Mouse (Mus musculus) heart, adult 2 months (tissue): Measurements from ENCODE around the gene Herc1. TPM values are rescaled to one million over a fixed set of nuclear protein-coding genes. Genes with fewer than 3 reads are reported as not detected.

Source experiments
- DNase-seq, 2 experiments: peaks; one replicate each; pipeline ENCODE4 v3.0.0; 2021
- H3K27ac ChIP-seq: fragments of 200-600 bp; 2 replicates; pipeline ENCODE4 v1.8.1; 2022
- H3K27me3 ChIP-seq: fragments of 200-500 bp; 2 replicates; pipeline ENCODE4 v1.6.1; 2012; ENCODE audit warnings: mild to moderate bottlenecking, low read length, inconsistent platforms, mixed read lengths; ENCODE audit not compliant: control insufficient read depth, insufficient read depth
- H3K36me3 ChIP-seq: fragments of 200-500 bp; 2 replicates; pipeline ENCODE4 v1.6.1; 2012; ENCODE audit warnings: low read length, inconsistent platforms; ENCODE audit not compliant: control insufficient read depth, insufficient read depth
- H3K4me1 ChIP-seq: fragments of 200-500 bp; 2 replicates; pipeline ENCODE4 v1.6.1; 2011; ENCODE audit warnings: low read length; ENCODE audit not compliant: control insufficient read depth, insufficient read depth
- H3K4me3 ChIP-seq: fragments of 200-600 bp; 2 replicates; pipeline ENCODE4 v1.8.1; 2022
- H3K79me2 ChIP-seq: fragments of 200-500 bp; replicated peaks from 2 replicates; pipeline ENCODE4 v1.6.1; 2012; ENCODE audit warnings: mild to moderate bottlenecking, inconsistent platforms, low read length, moderate library complexity, mixed read lengths; ENCODE audit not compliant: control insufficient read depth, insufficient read depth
- H3K9ac ChIP-seq: fragments of 200-500 bp; 2 replicates; pipeline ENCODE4 v1.6.1; 2012; ENCODE audit warnings: low read depth, mild to moderate bottlenecking, control low read depth, inconsistent platforms, low read length, mixed read lengths
- CTCF ChIP-seq: fragments of 200-600 bp; IDR thresholded peaks from 2 replicates; pipeline ENCODE4 v1.8.1; 2022; ENCODE audit warnings: antibody characterized with exemption, mild to moderate bottlenecking, moderate library complexity
- EP300 ChIP-seq: fragments of 200-500 bp; IDR thresholded peaks from 2 replicates; pipeline ENCODE4 v1.6.1; 2011; ENCODE audit warnings: low read depth, low read length, control low read depth; ENCODE audit not compliant: insufficient read depth
- POLR2A ChIP-seq: fragments of 200-500 bp; IDR thresholded peaks from 2 replicates; pipeline ENCODE4 v1.6.1; 2011; ENCODE audit warnings: mild to moderate bottlenecking, low read depth, low read length, control low read depth; ENCODE audit not compliant: insufficient read depth
- WGBS: fragments of 180-500 bp; shearing (Covaris S2); methylation state at CpG from one replicate; pipeline ENCODE4 v1.1.7; 2018; 5-methylcytosine and 5-hydroxymethylcytosine counted together
- intact Hi-C: fragments of 180-260 bp; cut with DNase I; formaldehyde crosslinking; loops from one replicate; pipeline ENCODE4 v1.15.1; 2025
- polyA plus RNA-seq: library from polyadenylated mRNA; depleted of rRNA; stranded (reverse); fragments of >200 nt; gene quantifications from 2 replicates; pipeline ENCODE4 v1.2.3, GENCODE M21; 2012
- total RNA-seq, 2 experiments: library from RNA; stranded (reverse); gene quantifications; 2 replicates each; pipeline ENCODE4 v1.2.3; 2021

The Herc1 gene
- total and polyA plus RNA-seq, 3 experiments = 11.0 to 35.4 (median 31.4) TPM

DNA sequence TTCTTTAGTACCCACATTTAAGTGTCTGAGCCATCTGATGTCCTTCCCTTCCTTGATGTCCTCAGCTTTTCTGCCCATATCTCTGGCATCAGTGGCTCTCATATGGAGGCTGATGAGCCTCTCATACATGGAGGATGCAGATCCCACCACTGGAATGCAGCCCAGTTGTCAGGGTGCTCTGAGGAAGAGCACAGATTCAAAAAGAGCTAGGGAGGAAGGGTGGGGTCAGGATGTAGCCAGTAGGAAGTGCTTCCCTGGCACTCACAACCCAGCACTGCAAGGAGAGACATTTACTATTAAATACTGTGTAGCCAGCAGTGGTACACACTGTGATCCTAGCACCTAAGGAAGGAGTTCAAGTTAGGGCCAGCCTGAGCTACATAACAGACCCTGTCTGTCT, 156.2 kb downstream of the Herc1 start:
- Histone ChIP-seq H3K4me1 (peaks cover 14% of the 10 kb centered on the region), H3K27ac (no peak overlapping the region), H3K36me3 (no peaks in the 10 kb centered on the region), H3K27me3 (no peaks in the 10 kb centered on the region), H3K9ac (no peak overlapping the region), H3K4me3 (no peak overlapping the region), H3K79me2 (no peaks in the 10 kb centered on the region)
- intact Hi-C loops = no loop called here
- no peak for DNase-seq
- TF ChIP-seq EP300 (no peak), CTCF (no peak), POLR2A (no peak)

DNA sequence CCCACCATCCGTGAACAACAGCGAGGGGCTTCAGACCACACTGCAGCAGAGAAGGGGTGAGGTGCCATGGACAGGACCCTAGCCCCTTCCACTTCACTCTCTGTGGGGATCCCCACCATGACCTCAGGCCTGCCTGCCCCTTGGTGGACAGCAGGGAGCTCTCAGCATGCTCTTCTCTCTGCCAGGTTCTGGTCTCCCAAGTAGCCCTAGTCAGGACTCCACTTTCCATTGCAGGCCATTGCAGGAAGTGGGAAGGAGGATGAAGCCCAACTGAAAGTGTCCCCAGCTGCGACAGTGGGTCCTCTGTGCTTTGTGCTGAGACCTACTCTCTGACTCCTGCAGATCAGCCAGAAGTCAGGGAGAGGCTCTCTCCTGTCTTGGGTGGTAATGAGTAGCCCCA, 157.4 kb downstream of the Herc1 start:
- H3K4me1 ChIP-seq = peaks cover 17% of the 10 kb centered on the region
- no peaks in the 10 kb centered on the region for H3K36me3 ChIP-seq
- intact Hi-C loops = no loop called here
- H3K79me2 ChIP-seq = no peaks in the 10 kb centered on the region
- WGBS = 83% methylated on average over 3 of the region's 3 CpGs
- H3K27ac ChIP-seq = no peak overlapping the region
- no peak for TF ChIP-seq POLR2A
- no peak for TF ChIP-seq EP300
- no peak for TF ChIP-seq CTCF
- no peaks in the 10 kb centered on the region for H3K27me3 ChIP-seq
- DNase-seq = no peak
- H3K9ac ChIP-seq = no peak overlapping the region
- no peak overlapping the region for H3K4me3 ChIP-seq

DNA sequence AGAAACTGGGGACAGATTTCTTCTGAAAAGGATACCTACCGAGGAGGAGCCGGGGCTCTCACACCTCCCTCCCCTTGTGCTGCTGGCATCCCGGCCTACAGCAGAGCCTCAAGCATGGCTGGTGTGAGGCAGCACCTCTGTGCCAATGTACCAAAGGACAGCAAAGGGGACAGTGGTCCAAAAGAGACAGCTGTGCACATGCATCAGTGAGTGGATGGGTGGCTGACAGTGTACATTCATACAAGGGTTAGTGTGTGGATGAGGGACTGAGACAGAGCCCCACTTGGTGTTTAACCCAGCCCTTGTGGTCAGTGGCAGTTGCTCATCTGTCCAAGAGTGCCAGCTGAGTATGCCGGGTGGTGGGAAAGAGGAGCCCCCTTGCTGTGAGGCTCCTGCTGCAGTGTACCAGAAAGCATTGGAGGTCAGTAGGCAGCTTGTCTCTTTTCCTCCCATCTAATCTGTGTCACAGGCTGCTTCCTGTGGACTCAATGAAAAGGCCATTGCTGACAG, 158.7 kb downstream of the Herc1 start:
- intact Hi-C loops = no loop called here

DNA sequence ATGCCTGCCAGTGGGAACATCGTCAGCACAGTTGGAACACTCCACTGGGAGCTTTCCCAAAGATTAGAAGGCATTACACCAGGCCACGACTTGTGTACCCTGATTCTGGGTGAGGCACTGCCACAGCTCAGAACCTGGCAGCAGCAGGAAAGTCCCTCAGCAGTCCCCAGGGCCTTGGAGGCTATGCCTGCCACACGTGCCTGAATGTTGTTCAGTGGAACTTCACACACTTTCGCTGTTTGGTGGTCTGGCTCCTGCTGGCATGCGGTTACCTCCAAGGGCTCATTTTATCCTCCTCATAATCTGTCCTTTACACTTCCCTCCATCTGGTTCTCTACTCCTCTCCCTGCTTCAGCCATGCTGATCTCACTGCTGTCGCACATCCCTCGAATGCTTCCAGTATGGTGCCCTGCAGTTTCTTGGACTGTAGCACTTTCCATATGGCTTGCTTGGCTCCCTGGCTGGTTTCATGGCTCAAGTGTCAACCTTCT, 160.1 kb downstream of the Herc1 start:
- Histone ChIP-seq H3K27me3 (no peaks in the 10 kb centered on the region), H3K9ac (no peak overlapping the region), H3K79me2 (no peaks in the 10 kb centered on the region), H3K27ac (peak overlapping the region; percentile 97), H3K4me1 (peaks cover 13% of the 10 kb centered on the region), H3K36me3 (no peaks in the 10 kb centered on the region), H3K4me3 (no peak overlapping the region)
- DNase-seq = peak in 1 of 2 experiments; percentile 54
- intact Hi-C loops = loop anchor here (5.0 kb wide), 2 partner anchors 102 to 277 kb away; no protein-coding TSS in a partner anchor
- WGBS = 61% methylated on average over 7 of the region's 7 CpGs
- no peak for TF ChIP-seq CTCF
- peak; percentile 80; the same call in 1 of the 2 replicates for TF ChIP-seq EP300

More for the DNA sequence above, 158.7 kb downstream of the Herc1 start:
- Histone ChIP-seq H3K4me1 (peaks cover 18% of the 10 kb centered on the region), H3K27me3 (no peaks in the 10 kb centered on the region), H3K79me2 (no peaks in the 10 kb centered on the region), H3K27ac (no peak overlapping the region), H3K9ac (no peak overlapping the region), H3K36me3 (no peaks in the 10 kb centered on the region), H3K4me3 (no peak overlapping the region)
- 62% methylated on average over 4 of the region's 4 CpGs for WGBS
- TF ChIP-seq POLR2A (no peak), CTCF (no peak), EP300 (no peak)
- DNase-seq = no peak

DNA sequence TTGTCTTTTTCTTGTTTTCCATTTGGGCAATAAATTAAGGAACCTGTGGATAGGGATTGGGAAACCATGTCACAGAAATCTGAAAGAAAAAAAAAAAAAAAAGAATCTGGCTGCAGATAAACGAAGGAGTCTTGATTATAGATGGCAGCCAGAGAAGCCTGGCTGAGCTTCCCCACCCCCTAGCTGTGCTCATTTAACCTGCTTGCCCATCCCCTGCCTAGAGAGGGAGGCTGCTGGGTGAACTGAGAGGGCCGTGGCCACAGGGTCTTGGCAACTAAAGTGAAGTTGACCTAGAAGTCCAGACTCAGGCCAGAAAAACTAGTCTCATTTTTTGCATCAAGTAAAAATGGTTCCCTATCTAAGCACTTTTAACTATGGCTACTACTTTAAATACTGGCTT, 160.7 kb downstream of the Herc1 start:
- intact Hi-C loops = loop anchor here (5.0 kb wide), 2 partner anchors 101 to 276 kb away; no protein-coding TSS in a partner anchor
- peak overlapping the region; percentile 97 for H3K27ac ChIP-seq
- H3K79me2 ChIP-seq = no peaks in the 10 kb centered on the region
- peak in 1 of 2 experiments; percentile 11 for DNase-seq
- no peak for TF ChIP-seq CTCF
- TF ChIP-seq POLR2A = no peak
- TF ChIP-seq EP300 = no peak
- H3K27me3 ChIP-seq = no peaks in the 10 kb centered on the region
- H3K4me1 ChIP-seq = peaks cover 13% of the 10 kb centered on the region
- WGBS = 3% methylated on average over 2 of the region's 2 CpGs
- H3K4me3 ChIP-seq = peak overlapping the region; percentile 77
- 0 out of 2 replicates have a peak overlapping the region, but pooled peaks have one; percentile 30 for H3K9ac ChIP-seq
- H3K36me3 ChIP-seq = no peaks in the 10 kb centered on the region

DNA sequence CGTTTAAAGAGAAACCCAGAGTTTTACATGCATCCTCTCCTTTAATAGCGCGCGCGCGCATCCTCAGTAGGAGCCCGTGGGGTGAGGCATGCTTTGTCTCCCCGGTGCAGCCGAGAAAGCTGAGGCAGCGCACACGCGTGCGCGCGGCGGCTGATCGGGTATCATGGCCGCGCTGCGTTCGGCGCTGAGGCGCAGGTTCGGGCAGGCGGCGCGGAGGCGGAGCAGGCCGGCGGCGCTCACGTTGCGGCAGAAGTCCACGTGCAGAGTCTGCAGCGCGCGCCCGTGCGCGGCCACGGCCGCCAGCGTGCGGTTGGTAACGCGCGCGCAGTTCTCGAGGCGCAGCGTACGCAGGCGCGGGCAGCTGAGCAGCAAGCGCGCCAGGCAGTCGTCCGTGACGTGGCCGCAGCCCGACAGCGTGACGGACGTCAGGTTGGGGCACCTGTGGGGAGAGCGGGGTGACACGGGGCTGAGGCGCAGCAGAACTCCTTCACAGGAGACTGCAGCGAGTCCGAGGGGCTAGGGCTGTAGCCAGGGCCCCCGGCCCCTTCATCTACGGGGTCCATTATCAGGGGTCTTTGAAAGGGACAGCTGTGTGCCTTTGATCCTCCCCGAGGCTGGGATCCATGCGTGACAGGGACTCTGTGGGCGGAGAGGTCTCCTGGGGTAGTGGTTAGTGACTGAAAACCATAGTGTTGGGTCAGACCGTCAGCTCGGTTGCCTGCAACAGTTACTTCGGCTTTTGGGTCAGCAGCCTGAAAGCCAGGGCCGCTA, 161.5 kb downstream of the Herc1 start:
- Histone ChIP-seq H3K36me3 (no peaks in the 10 kb centered on the region), H3K79me2 (no peaks in the 10 kb centered on the region), H3K4me1 (peaks cover 10% of the 10 kb centered on the region), H3K9ac (peak overlapping the region; percentile 76), H3K27me3 (no peaks in the 10 kb centered on the region), H3K4me3 (peak overlapping the region; percentile 77), H3K27ac (peak overlapping the region; percentile 97)
- TF ChIP-seq POLR2A = peak; percentile 79; the same call in 1 of the 2 replicates
- peak; percentile 34; the same call in 1 of the 2 replicates for TF ChIP-seq EP300
- no peak for TF ChIP-seq CTCF
- peak; percentile 94 to 97 for DNase-seq
- WGBS = under 1% methylated on average over 78 of the region's 78 CpGs
- intact Hi-C loops = loop anchor here (2.0 to 5.0 kb wide), 3 partner anchors 81 to 276 kb away; partner anchors contain the start of gene Usp3
